ENCODE assay signal across 25 mouse cellular contexts in the genomic region with DNA sequence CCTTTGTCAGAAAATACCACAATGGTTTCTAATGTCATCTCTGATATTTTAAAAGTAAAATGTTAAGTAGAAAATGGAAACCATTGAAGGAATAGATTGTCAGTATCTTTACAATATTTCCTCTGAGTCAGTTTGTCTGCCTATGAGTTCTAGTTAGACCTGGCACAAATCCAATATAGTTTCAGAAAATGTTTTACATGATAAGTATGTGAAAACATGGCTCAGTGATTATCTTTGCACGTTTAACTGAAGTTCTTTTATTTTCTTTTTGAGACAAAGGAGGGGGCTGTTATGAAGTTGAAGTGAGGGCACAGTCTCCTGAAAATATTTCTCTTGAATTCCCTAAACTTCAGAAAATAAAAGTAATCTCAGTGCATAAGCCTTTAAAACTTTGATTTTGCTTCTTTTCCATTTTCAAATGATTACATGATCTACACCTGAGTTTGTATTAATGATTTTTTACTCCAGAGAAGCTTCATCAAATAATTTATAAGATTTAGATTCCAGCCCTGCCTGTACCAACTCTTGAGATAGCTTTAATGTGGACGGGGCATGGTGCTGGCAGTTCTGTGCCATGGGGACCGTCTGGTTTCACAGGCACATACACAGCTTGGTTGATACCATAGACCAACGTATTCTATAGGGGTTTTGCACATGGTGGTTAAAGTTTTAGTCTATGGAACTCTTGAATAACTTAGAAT.
DNase-seq lines count a peak whose midpoint lies in the region; ATAC-seq and TF ChIP-seq lines count a peak whose summit lies in the region.
"Had no signal": no experiment of that assay in that cellular context is flagged by ENCODE, and none has a peak within 500 bp of the region (broad histone marks: within the 10 kb centered on the region; RNA-seq: fewer than 3 reads in every experiment).

No protein-coding gene starts in this region.

- H3K9me3 ChIP-seq in embryonic facial prominence, embryonic 14.5 days (ENCODE audit: control insufficient read depth, low read length), result no peaks in the 10 kb centered on the region
- no peaks in the 10 kb centered on the region for H3K9me3 ChIP-seq in embryonic facial prominence, embryonic 10.5 days
- no peaks in the 10 kb centered on the region for H3K9me3 ChIP-seq in MEL (replicated peaks; ENCODE audit: insufficient read depth, low read length)
- H3K9me3 ChIP-seq in liver, embryonic 13.5 days (replicated peaks), result no peaks in the 10 kb centered on the region
- no peaks in the 10 kb centered on the region for H3K9me3 ChIP-seq in liver, postnatal 0 days (ENCODE audit: low read length)
- no peaks in the 10 kb centered on the region for H3K9me3 ChIP-seq in stomach, postnatal 0 days (ENCODE audit: control insufficient read depth, low read length)
- H3K9me3 ChIP-seq: embryonic facial prominence, embryonic 13.5 days; forebrain, embryonic 13.5 days; G1E; heart, embryonic 12.5 days; hindbrain, embryonic 10.5 days had no signal

- peak; percentile 97 to 99 for TF ChIP-seq EP300 in MEL (IDR thresholded peaks at IDR 0.05; ENCODE audit: low read depth in 1 of 2, low read length in 2 of 2)
- peak; percentile 61 for TF ChIP-seq EP300 in liver, postnatal 0 days (IDR thresholded peaks at IDR 0.05; ENCODE audit: low read depth)
- no peak for TF ChIP-seq EP300 in stomach, postnatal 0 days (optimal IDR thresholded peaks at IDR 0.05)

- H3K4me3 ChIP-seq in embryonic facial prominence, embryonic 14.5 days (ENCODE audit: low read depth, low read length), result no peak overlapping the region
- H3K4me3 ChIP-seq in embryonic facial prominence, embryonic 10.5 days, result no peak overlapping the region
- H3K4me3 ChIP-seq in MEL (ENCODE audit: control insufficient read depth in 1 of 2, insufficient read depth in 1 of 2, low read depth in 2 of 2, low read length in 2 of 2), result peak overlapping the region; percentile 23 to 28; a peak in 3 of 4 replicates
- H3K4me3 ChIP-seq in liver, embryonic 13.5 days (replicated peaks), result no peak overlapping the region
- H3K4me3 ChIP-seq in liver, postnatal 0 days (ENCODE audit: low read depth, low read length), result no peak overlapping the region
- H3K4me3 ChIP-seq in stomach, postnatal 0 days (ENCODE audit: low read depth, low read length), result no peak overlapping the region
- H3K4me3 ChIP-seq: embryonic facial prominence, embryonic 13.5 days; forebrain, embryonic 13.5 days; gastrocnemius, adult 2 months; heart, embryonic 12.5 days; hindbrain, embryonic 10.5 days had no signal

- no peak for TF ChIP-seq CTCF in MEL (IDR thresholded peaks at IDR 0.05 in 2 of 3, conservative IDR thresholded peaks at IDR 0.05 in 1 of 3; ENCODE audit: control insufficient read depth in 1 of 3, insufficient read depth in 1 of 3, low read depth in 2 of 3, low read length in 3 of 3, poor library complexity in 1 of 3, severe bottlenecking in 1 of 3)
- TF ChIP-seq CTCF in liver, postnatal 0 days (IDR thresholded peaks at IDR 0.05; ENCODE audit: low read depth), result no peak
- TF ChIP-seq CTCF in stomach, postnatal 0 days (IDR thresholded peaks at IDR 0.05; ENCODE audit: low read depth), result no peak

- no peak; the same call in none of the 2 replicates for TF ChIP-seq RAD21 in MEL (IDR thresholded peaks at IDR 0.05; ENCODE audit: low read depth, low read length)

- no peak for ATAC-seq in embryonic facial prominence, embryonic 14.5 days (ENCODE audit: low read depth)
- peak; percentile 57; the same call in 1 of the 2 replicates for ATAC-seq in liver, embryonic 13.5 days (ENCODE audit: low read depth)
- ATAC-seq in liver, postnatal 0 days, result no peak
- ATAC-seq in stomach, postnatal 0 days (ENCODE audit: low FRiP score, low TSS enrichment), result no peak
- ATAC-seq: activated CD4-positive, CD25-positive, alpha-beta regulatory T cell, adult 4 months; CD4-positive, CD25-positive, alpha-beta regulatory T cell, adult 4 months; forebrain, embryonic 13.5 days; Patski had no signal

- H3K9ac ChIP-seq in embryonic facial prominence, embryonic 14.5 days (ENCODE audit: low read depth, low read length), result no peak overlapping the region
- peak overlapping the region; percentile 77 for H3K9ac ChIP-seq in MEL (ENCODE audit: control insufficient read depth, low read depth, low read length, poor library complexity, severe bottlenecking)
- H3K9ac ChIP-seq in liver, embryonic 13.5 days, result no peak overlapping the region
- H3K9ac ChIP-seq in liver, postnatal 0 days (replicated peaks), result no peak overlapping the region
- H3K9ac ChIP-seq in stomach, postnatal 0 days (ENCODE audit: low read length), result no peak overlapping the region
- H3K9ac ChIP-seq: embryonic facial prominence, embryonic 13.5 days; forebrain, embryonic 13.5 days; heart, embryonic 12.5 days; hindbrain, embryonic 14.5 days had no signal

- H3K27me3 ChIP-seq in embryonic facial prominence, embryonic 14.5 days (replicated peaks; ENCODE audit: control insufficient read depth, insufficient read depth, low read length), result no peaks in the 10 kb centered on the region
- no peaks in the 10 kb centered on the region for H3K27me3 ChIP-seq in embryonic facial prominence, embryonic 10.5 days (replicated peaks; ENCODE audit: low read depth, poor library complexity, severe bottlenecking)
- no peaks in the 10 kb centered on the region for H3K27me3 ChIP-seq in MEL (ENCODE audit: control insufficient read depth in 1 of 2, insufficient read depth in 2 of 2, low read length in 2 of 2)
- no peaks in the 10 kb centered on the region for H3K27me3 ChIP-seq in liver, embryonic 13.5 days
- no peaks in the 10 kb centered on the region for H3K27me3 ChIP-seq in liver, postnatal 0 days (ENCODE audit: insufficient read depth, low read length)
- no peaks in the 10 kb centered on the region for H3K27me3 ChIP-seq in stomach, postnatal 0 days (ENCODE audit: control insufficient read depth, insufficient read depth, low read length)
- H3K27me3 ChIP-seq: embryonic facial prominence, embryonic 13.5 days; forebrain, embryonic 13.5 days; heart, embryonic 12.5 days; Patski had no signal

- no peaks in the 10 kb centered on the region for H3K79me2 ChIP-seq in MEL (ENCODE audit: control insufficient read depth, insufficient read depth, low read length, poor library complexity)

- no peaks in the 10 kb centered on the region for H3K36me3 ChIP-seq in embryonic facial prominence, embryonic 14.5 days (ENCODE audit: control insufficient read depth, insufficient read depth, low read length)
- H3K36me3 ChIP-seq in embryonic facial prominence, embryonic 10.5 days (replicated peaks), result no peaks in the 10 kb centered on the region
- H3K36me3 ChIP-seq in MEL (ENCODE audit: control insufficient read depth in 1 of 2, insufficient read depth in 2 of 2, low read length in 2 of 2), result peaks cover 0 to 37% of the 10 kb centered on the region in 2 experiments; a peak in 2 of 4 replicates
- H3K36me3 ChIP-seq in liver, embryonic 13.5 days, result no peaks in the 10 kb centered on the region
- H3K36me3 ChIP-seq in liver, postnatal 0 days (replicated peaks; ENCODE audit: insufficient read depth, low read length), result no peaks in the 10 kb centered on the region
- H3K36me3 ChIP-seq in stomach, postnatal 0 days (ENCODE audit: control insufficient read depth, insufficient read depth, low read length), result no peaks in the 10 kb centered on the region
- H3K36me3 ChIP-seq: embryonic facial prominence, embryonic 13.5 days; G1E; heart, embryonic 12.5 days; hindbrain, embryonic 10.5 days had no signal

- H3K4me1 ChIP-seq in embryonic facial prominence, embryonic 14.5 days (ENCODE audit: control insufficient read depth, insufficient read depth, low read length), result no peaks in the 10 kb centered on the region
- H3K4me1 ChIP-seq in embryonic facial prominence, embryonic 10.5 days, result no peaks in the 10 kb centered on the region
- H3K4me1 ChIP-seq in MEL (ENCODE audit: control insufficient read depth in 1 of 2, insufficient read depth in 2 of 2, low read length in 2 of 2), result peaks cover 7 to 25% of the 10 kb centered on the region in 2 experiments
- H3K4me1 ChIP-seq in liver, embryonic 13.5 days (replicated peaks), result peaks cover 3% of the 10 kb centered on the region; the same call in 1 of the 2 replicates
- no peaks in the 10 kb centered on the region for H3K4me1 ChIP-seq in liver, postnatal 0 days (ENCODE audit: insufficient read depth)
- H3K4me1 ChIP-seq in stomach, postnatal 0 days (replicated peaks; ENCODE audit: control insufficient read depth, insufficient read depth), result no peaks in the 10 kb centered on the region
- H3K4me1 ChIP-seq: embryonic facial prominence, embryonic 13.5 days; forebrain, embryonic 13.5 days; heart, embryonic 12.5 days; hindbrain, embryonic 10.5 days had no signal

- no peak for TF ChIP-seq POLR2A in MEL (IDR thresholded peaks at IDR 0.05; ENCODE audit: control insufficient read depth in 1 of 2, insufficient read depth in 1 of 2, low read depth in 1 of 2, low read length in 2 of 2, poor library complexity in 1 of 2)

- WGBS in embryonic facial prominence, embryonic 14.5 days, result 68% methylated on average over 4 of the region's 4 CpGs
- 75% methylated on average over 4 of the region's 4 CpGs for WGBS in embryonic facial prominence, embryonic 10.5 days
- WGBS in liver, embryonic 13.5 days (ENCODE audit: insufficient replicate concordance), result 21% methylated on average over 4 of the region's 4 CpGs
- 41% methylated on average over 4 of the region's 4 CpGs for WGBS in liver, postnatal 0 days (ENCODE audit: insufficient replicate concordance)
- 60% methylated on average over 4 of the region's 4 CpGs for WGBS in stomach, postnatal 0 days

- H3K27ac ChIP-seq in embryonic facial prominence, embryonic 14.5 days (replicated peaks; ENCODE audit: low read depth, low read length), result no peak overlapping the region
- H3K27ac ChIP-seq in embryonic facial prominence, embryonic 10.5 days (replicated peaks), result no peak overlapping the region
- peak overlapping the region; percentile 100 for H3K27ac ChIP-seq in MEL (ENCODE audit: control insufficient read depth, low read depth, low read length)
- no peak overlapping the region for H3K27ac ChIP-seq in liver, embryonic 13.5 days
- no peak overlapping the region for H3K27ac ChIP-seq in liver, postnatal 0 days (ENCODE audit: low read depth)
- no peak overlapping the region for H3K27ac ChIP-seq in stomach, postnatal 0 days (replicated peaks)
- H3K27ac ChIP-seq: embryonic facial prominence, embryonic 13.5 days; forebrain, embryonic 13.5 days; gastrocnemius, adult 2 months; hindbrain, embryonic 10.5 days; hindbrain, embryonic 14.5 days had no signal

- DNase-seq in embryonic facial prominence, embryonic 14.5 days (ENCODE audit: low spot score), result peak; percentile 12
- no peak for DNase-seq in embryonic facial prominence, embryonic 10.5 days (ENCODE audit: low spot score)
- DNase-seq in MEL (ENCODE audit: low read depth, low spot score), result peak; percentile 89
- no peak for DNase-seq in liver, embryonic 13.5 days
- DNase-seq in liver, postnatal 0 days, result no peak
- DNase-seq in right cerebral cortex, adult 18-20 months, result no peak
- no peak for DNase-seq in stomach, postnatal 0 days (ENCODE audit: low spot score)
- no peak for DNase-seq in adrenal gland, postnatal 4 days (ENCODE audit: low spot score in 2 of 2)
- DNase-seq: adrenal gland, adult 8-10 months; adrenal gland, postnatal 36 days; B cell, adult 2 months; cerebellum, adult 11 months; cerebellum, adult 8-10 months; cerebellum, postnatal 14 days; gastrocnemius, adult 2 months; gastrocnemius, postnatal 25 days had no signal

- H3K4me2 ChIP-seq in embryonic facial prominence, embryonic 14.5 days (ENCODE audit: low read depth, low read length), result no peak overlapping the region
- H3K4me2 ChIP-seq in liver, embryonic 13.5 days, result no peak overlapping the region
- H3K4me2 ChIP-seq in liver, postnatal 0 days (ENCODE audit: low read depth, low read length), result no peak overlapping the region
- no peak overlapping the region for H3K4me2 ChIP-seq in stomach, postnatal 0 days (replicated peaks; ENCODE audit: low read depth)
- H3K4me2 ChIP-seq: embryonic facial prominence, embryonic 13.5 days; forebrain, embryonic 13.5 days; heart, embryonic 12.5 days; hindbrain, embryonic 14.5 days had no signal

Comparison
In these comparisons a context has a peak if more than half of its experiments do, and no peak if none do; other contexts are left out.
1. DNase-seq: peak in embryonic facial prominence, embryonic 14.5 days (single experiment) and MEL (single experiment); none in embryonic facial prominence, embryonic 10.5 days (single experiment), liver, embryonic 13.5 days (single experiment), liver, postnatal 0 days (single experiment), right cerebral cortex, adult 18-20 months (single experiment), stomach, postnatal 0 days (single experiment) and adrenal gland, postnatal 4 days (0 of 2).
2. H3K4me3 ChIP-seq: peak in MEL (2 of 2); none in embryonic facial prominence, embryonic 14.5 days (single experiment), embryonic facial prominence, embryonic 10.5 days (single experiment), liver, embryonic 13.5 days (single experiment), liver, postnatal 0 days (single experiment) and stomach, postnatal 0 days (single experiment).